Mouse (Mus musculus): ENCODE results near the gene Oaf. TPM values are rescaled to one million over a fixed set of nuclear protein-coding genes. Genes with fewer than 3 reads are reported as not detected.

Gene Oaf
- polyA plus RNA-seq, 1 experiment from 2014 or later = 92.9 TPM

DNA sequence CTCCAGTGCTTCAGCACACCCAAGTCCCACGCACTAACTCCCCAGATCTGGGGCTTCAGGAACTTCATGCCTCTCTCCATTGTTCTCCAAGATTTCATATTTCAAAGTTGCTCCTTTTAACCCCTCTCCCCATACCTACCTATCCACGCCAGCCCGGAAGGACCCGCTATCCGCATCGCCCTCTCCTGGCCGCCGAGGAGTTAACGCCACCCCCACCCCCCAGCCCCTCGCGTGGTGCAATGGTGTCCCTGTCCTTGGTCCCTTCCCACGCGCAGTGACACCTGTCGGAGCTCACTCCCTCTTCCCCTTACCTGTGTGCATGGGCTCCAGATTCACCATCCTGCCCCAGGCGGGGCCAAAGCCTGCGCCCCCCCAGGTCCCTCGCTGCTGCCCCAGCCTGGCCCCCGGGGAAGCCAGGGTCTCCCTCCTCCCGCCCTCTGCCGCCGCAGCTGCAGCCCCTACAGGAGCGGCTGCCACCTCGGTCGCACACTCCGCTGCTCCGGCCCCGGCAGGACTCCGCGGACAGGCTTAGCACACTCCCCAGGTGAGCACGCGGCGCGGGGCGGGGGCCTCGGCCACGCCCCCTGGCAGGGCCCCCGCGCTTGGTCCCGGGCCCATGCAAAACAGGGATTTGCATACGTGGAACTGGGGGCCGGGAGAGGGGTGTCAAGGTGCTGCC lies 34.2 kb downstream of the Oaf start:
- peak overlapping the region; percentile 31 for H3K4me3 ChIP-seq (ENCODE audit: low read depth, low read length)
- no peaks in the 10 kb centered on the region for H3K9me3 ChIP-seq (ENCODE audit: control insufficient read depth, low read depth, low read length)
- no peak overlapping the region for H3K27ac ChIP-seq (ENCODE audit: low read length)
- peak; percentile 26; the same call in 1 of the 2 replicates for ATAC-seq (ENCODE audit: insufficient number of reproducible peaks, insufficient read depth, low FRiP score, low read depth)
- no peaks in the 10 kb centered on the region for H3K36me3 ChIP-seq (ENCODE audit: control insufficient read depth, insufficient read depth, low read length)
- peaks cover 20% of the 10 kb centered on the region for H3K4me1 ChIP-seq (ENCODE audit: control insufficient read depth, insufficient read depth, low read length)
- no peak overlapping the region for H3K9ac ChIP-seq (replicated peaks; ENCODE audit: low read depth, low read length)
- 2% methylated on average over 41 of the region's 41 CpGs for WGBS
- H3K4me2 ChIP-seq (replicated peaks; ENCODE audit: low read depth, low read length) = peak overlapping the region; percentile 70
- peaks cover 16% of the 10 kb centered on the region; the same call in 1 of the 2 replicates for H3K27me3 ChIP-seq (ENCODE audit: control insufficient read depth, insufficient read depth, low read length)

DNA sequence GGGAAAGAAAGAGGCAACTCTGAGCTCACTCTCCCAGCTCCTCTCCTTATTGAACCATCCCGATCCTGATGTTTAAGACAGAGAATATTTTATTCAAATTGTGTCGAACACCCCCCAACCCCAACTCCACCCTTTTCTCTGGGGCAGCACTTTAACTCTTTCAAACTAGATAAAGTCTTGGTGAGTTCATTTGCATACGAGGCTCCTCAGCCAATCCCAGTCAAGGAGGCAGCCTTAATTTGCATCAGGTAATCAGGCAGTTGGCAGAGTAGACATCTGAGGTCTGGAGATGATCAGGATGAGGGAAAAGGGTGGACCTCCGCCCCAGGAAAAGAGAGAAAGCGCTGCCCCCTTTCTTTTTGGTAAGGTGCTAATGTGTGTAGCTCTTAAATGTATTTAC lies 39.5 kb downstream of the Oaf start:
- H3K27ac ChIP-seq (ENCODE audit: low read length) = no peak overlapping the region
- H3K9ac ChIP-seq (replicated peaks; ENCODE audit: low read depth, low read length) = no peak overlapping the region
- peaks cover 1% of the 10 kb centered on the region for H3K4me1 ChIP-seq (ENCODE audit: control insufficient read depth, insufficient read depth, low read length)
- H3K9me3 ChIP-seq (ENCODE audit: control insufficient read depth, low read depth, low read length) = no peaks in the 10 kb centered on the region
- H3K4me3 ChIP-seq (ENCODE audit: low read depth, low read length) = no peak overlapping the region
- 13% methylated on average over 5 of the region's 5 CpGs for WGBS
- no peak for ATAC-seq (ENCODE audit: insufficient number of reproducible peaks, insufficient read depth, low FRiP score, low read depth)
- 0 out of 2 replicates have a peak, but pooled peaks cover 7% of the 10 kb centered on the region for H3K27me3 ChIP-seq (ENCODE audit: control insufficient read depth, insufficient read depth, low read length)
- H3K4me2 ChIP-seq (replicated peaks; ENCODE audit: low read depth, low read length) = no peak overlapping the region
- no peaks in the 10 kb centered on the region for H3K36me3 ChIP-seq (ENCODE audit: control insufficient read depth, insufficient read depth, low read length)

DNA sequence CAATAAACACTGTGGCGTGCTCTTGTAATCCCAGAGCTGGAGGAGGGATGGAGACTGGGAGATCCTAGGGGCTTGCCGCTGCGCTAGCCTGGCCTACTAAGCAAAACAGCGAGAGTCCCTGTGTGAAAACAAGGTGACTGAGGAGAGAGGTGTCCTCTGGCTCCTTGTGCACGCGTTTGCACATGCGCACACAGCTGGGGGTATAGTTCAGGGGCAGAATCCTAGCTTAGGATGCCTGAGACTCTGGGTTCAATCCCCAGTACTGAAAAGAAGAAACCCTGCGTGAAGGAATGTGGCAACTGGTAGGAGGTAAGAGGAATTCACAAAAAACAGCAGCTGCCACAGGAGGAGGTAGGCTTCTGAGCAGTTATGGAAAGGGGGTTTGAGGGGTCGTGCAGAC lies 45.7 kb downstream of the Oaf start:
- H3K36me3 ChIP-seq (ENCODE audit: control insufficient read depth, insufficient read depth, low read length) = no peaks in the 10 kb centered on the region
- H3K4me3 ChIP-seq (ENCODE audit: low read depth, low read length) = no peak overlapping the region
- no peaks in the 10 kb centered on the region for H3K27me3 ChIP-seq (ENCODE audit: control insufficient read depth, insufficient read depth, low read length)
- H3K9me3 ChIP-seq (ENCODE audit: control insufficient read depth, low read depth, low read length) = no peaks in the 10 kb centered on the region
- H3K27ac ChIP-seq (ENCODE audit: low read length) = no peak overlapping the region
- WGBS = 18% methylated on average over 9 of the region's 9 CpGs
- no peak overlapping the region for H3K4me2 ChIP-seq (replicated peaks; ENCODE audit: low read depth, low read length)
- H3K9ac ChIP-seq (replicated peaks; ENCODE audit: low read depth, low read length) = no peak overlapping the region
- no peak for ATAC-seq (ENCODE audit: insufficient number of reproducible peaks, insufficient read depth, low FRiP score, low read depth)
- H3K4me1 ChIP-seq (ENCODE audit: control insufficient read depth, insufficient read depth, low read length) = no peaks in the 10 kb centered on the region

DNA sequence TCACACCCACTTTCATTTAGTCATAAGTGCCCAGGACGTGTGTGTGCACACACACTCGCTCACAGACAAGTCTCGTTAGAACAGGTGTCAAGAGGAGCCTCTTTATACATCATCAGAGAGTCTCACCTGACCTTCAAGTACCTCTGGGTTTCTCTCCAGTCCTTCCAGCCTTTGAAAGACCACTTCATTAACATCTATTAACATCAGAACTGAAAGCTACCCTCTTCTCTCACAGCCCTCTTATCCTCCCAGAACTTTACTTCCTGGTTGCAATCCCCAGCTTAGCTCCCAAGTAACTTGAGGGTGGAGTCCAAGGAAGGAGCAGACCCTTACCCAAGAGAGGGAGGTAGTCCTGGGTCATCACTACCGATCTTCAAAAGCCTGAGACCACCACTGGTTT lies 48.1 kb downstream of the Oaf start:
- ATAC-seq (ENCODE audit: insufficient number of reproducible peaks, insufficient read depth, low FRiP score, low read depth) = no peak
- no peaks in the 10 kb centered on the region for H3K27me3 ChIP-seq (ENCODE audit: control insufficient read depth, insufficient read depth, low read length)
- H3K4me3 ChIP-seq (ENCODE audit: low read depth, low read length) = no peak overlapping the region
- H3K36me3 ChIP-seq (ENCODE audit: control insufficient read depth, insufficient read depth, low read length) = no peaks in the 10 kb centered on the region
- H3K4me2 ChIP-seq (replicated peaks; ENCODE audit: low read depth, low read length) = no peak overlapping the region
- H3K4me1 ChIP-seq (ENCODE audit: control insufficient read depth, insufficient read depth, low read length) = no peaks in the 10 kb centered on the region
- no peaks in the 10 kb centered on the region for H3K9me3 ChIP-seq (ENCODE audit: control insufficient read depth, low read depth, low read length)
- H3K9ac ChIP-seq (replicated peaks; ENCODE audit: low read depth, low read length) = no peak overlapping the region
- H3K27ac ChIP-seq (ENCODE audit: low read length) = no peak overlapping the region
- 45% methylated on average over 4 of the region's 4 CpGs for WGBS

- Histone ChIP-seq H3K36me3 (ENCODE audit: control insufficient read depth, insufficient read depth, low read length) (no peaks in the 10 kb centered on the region), H3K9me3 (ENCODE audit: control insufficient read depth, low read depth, low read length) (no peaks in the 10 kb centered on the region), H3K27me3 (ENCODE audit: control insufficient read depth, insufficient read depth, low read length) (no peaks in the 10 kb centered on the region), H3K27ac (ENCODE audit: low read length) (no peak overlapping the region), H3K4me2 (replicated peaks; ENCODE audit: low read depth, low read length) (no peak overlapping the region), H3K4me1 (ENCODE audit: control insufficient read depth, insufficient read depth, low read length) (no peaks in the 10 kb centered on the region), H3K9ac (replicated peaks; ENCODE audit: low read depth, low read length) (no peak overlapping the region), H3K4me3 (ENCODE audit: low read depth, low read length) (no peak overlapping the region)
- WGBS = 62% methylated on average over 3 of the region's 3 CpGs
- no peak for ATAC-seq (ENCODE audit: insufficient number of reproducible peaks, insufficient read depth, low FRiP score, low read depth)
Observed at GRCm38 (mm10) chr9:43189021-43189356, 50.7 kb downstream of the Oaf start.

GRCm38 (mm10) chr9:43188309-43189020 lies 51.2 kb downstream of the Oaf start:
- Histone ChIP-seq H3K27me3 (ENCODE audit: control insufficient read depth, insufficient read depth, low read length) (no peaks in the 10 kb centered on the region), H3K27ac (ENCODE audit: low read length) (no peak overlapping the region), H3K9ac (replicated peaks; ENCODE audit: low read depth, low read length) (no peak overlapping the region), H3K4me1 (ENCODE audit: control insufficient read depth, insufficient read depth, low read length) (no peaks in the 10 kb centered on the region), H3K9me3 (ENCODE audit: control insufficient read depth, low read depth, low read length) (no peaks in the 10 kb centered on the region), H3K4me3 (ENCODE audit: low read depth, low read length) (no peak overlapping the region), H3K36me3 (ENCODE audit: control insufficient read depth, insufficient read depth, low read length) (no peaks in the 10 kb centered on the region), H3K4me2 (replicated peaks; ENCODE audit: low read depth, low read length) (no peak overlapping the region)
- ATAC-seq (ENCODE audit: insufficient number of reproducible peaks, insufficient read depth, low FRiP score, low read depth) = no peak
- 57% methylated on average over 12 of the region's 12 CpGs for WGBS

GRCm38 (mm10) chr9:43179614-43180013 lies 60.1 kb downstream of the Oaf start:
- H3K9ac ChIP-seq (replicated peaks; ENCODE audit: low read depth, low read length) = no peak overlapping the region
- no peak overlapping the region for H3K27ac ChIP-seq (ENCODE audit: low read length)
- H3K4me2 ChIP-seq (replicated peaks; ENCODE audit: low read depth, low read length) = no peak overlapping the region
- ATAC-seq (ENCODE audit: insufficient number of reproducible peaks, insufficient read depth, low FRiP score, low read depth) = no peak
- no peaks in the 10 kb centered on the region for H3K27me3 ChIP-seq (ENCODE audit: control insufficient read depth, insufficient read depth, low read length)
- H3K4me3 ChIP-seq (ENCODE audit: low read depth, low read length) = no peak overlapping the region
- 0 out of 2 replicates have a peak, but pooled peaks cover 4% of the 10 kb centered on the region for H3K4me1 ChIP-seq (ENCODE audit: control insufficient read depth, insufficient read depth, low read length)
- 49% methylated on average over 5 of the region's 5 CpGs for WGBS
- no peaks in the 10 kb centered on the region for H3K36me3 ChIP-seq (ENCODE audit: control insufficient read depth, insufficient read depth, low read length)
- no peaks in the 10 kb centered on the region for H3K9me3 ChIP-seq (ENCODE audit: control insufficient read depth, low read depth, low read length)

DNA sequence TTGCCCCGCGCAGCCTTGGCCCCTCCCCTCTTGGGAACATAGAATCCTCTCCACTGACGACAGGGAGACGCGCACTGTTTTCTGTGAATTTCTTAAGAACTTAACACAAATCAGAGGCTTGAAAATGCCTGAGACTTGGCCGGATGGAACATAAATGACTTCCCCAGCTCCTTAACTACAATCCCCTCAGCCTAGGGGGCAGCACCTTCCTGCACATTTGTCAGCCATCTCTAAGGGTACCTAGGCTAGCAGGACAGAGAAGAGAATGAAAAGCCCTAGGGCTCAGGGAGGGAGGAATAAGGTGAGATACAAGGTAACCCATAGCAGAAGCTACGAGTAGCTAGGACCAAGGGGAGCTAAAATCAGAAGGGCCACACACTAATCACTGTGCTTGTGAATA lies 61.5 kb downstream of the Oaf start:
- no peaks in the 10 kb centered on the region for H3K27me3 ChIP-seq (ENCODE audit: control insufficient read depth, insufficient read depth, low read length)
- no peak overlapping the region for H3K27ac ChIP-seq (ENCODE audit: low read length)
- H3K4me3 ChIP-seq (ENCODE audit: low read depth, low read length) = no peak overlapping the region
- no peaks in the 10 kb centered on the region for H3K9me3 ChIP-seq (ENCODE audit: control insufficient read depth, low read depth, low read length)
- 61% methylated on average over 7 of the region's 7 CpGs for WGBS
- H3K9ac ChIP-seq (replicated peaks; ENCODE audit: low read depth, low read length) = no peak overlapping the region
- H3K4me2 ChIP-seq (replicated peaks; ENCODE audit: low read depth, low read length) = no peak overlapping the region
- H3K36me3 ChIP-seq (ENCODE audit: control insufficient read depth, insufficient read depth, low read length) = no peaks in the 10 kb centered on the region
- no peak for ATAC-seq (ENCODE audit: insufficient number of reproducible peaks, insufficient read depth, low FRiP score, low read depth)
- H3K4me1 ChIP-seq (ENCODE audit: control insufficient read depth, insufficient read depth, low read length) = 0 out of 2 replicates have a peak, but pooled peaks cover 4% of the 10 kb centered on the region

Data from stomach, embryonic 14.5 days (tissue).